ENCODE assay signal across 26 mouse cellular contexts in genomic region chr2:159079836-159080235, GRCm38 (mm10).
"Had no signal": no experiment of that assay in that cellular context is flagged by ENCODE, and none has a peak within 500 bp of the region (broad histone marks: within the 10 kb centered on the region; RNA-seq: fewer than 3 reads in every experiment).

No protein-coding gene starts in this region.

- H3K4me3 ChIP-seq: embryonic facial prominence, embryonic 10.5 days; embryonic facial prominence, embryonic 12.5 days; embryonic facial prominence, embryonic 13.5 days; embryonic facial prominence, embryonic 15.5 days; erythroblast, embryonic 14.5 days; forebrain, embryonic 10.5 days; forebrain, embryonic 12.5 days; gastrocnemius, adult 2 months; heart, adult 2 months had no signal

- H3K27me3 ChIP-seq: embryonic facial prominence, embryonic 12.5 days; embryonic facial prominence, embryonic 13.5 days; embryonic facial prominence, embryonic 15.5 days had no signal

- H3K4me1 ChIP-seq: embryonic facial prominence, embryonic 10.5 days; embryonic facial prominence, embryonic 12.5 days; embryonic facial prominence, embryonic 13.5 days; embryonic facial prominence, embryonic 15.5 days had no signal

- H3K9ac ChIP-seq: embryonic facial prominence, embryonic 12.5 days; embryonic facial prominence, embryonic 13.5 days; embryonic facial prominence, embryonic 15.5 days; forebrain, embryonic 12.5 days; forebrain, postnatal 0 days had no signal

- ATAC-seq: forebrain, embryonic 16.5 days; forebrain, postnatal 0 days had no signal

- DNase-seq: cerebellum, adult 18-20 months; cerebellum, adult 2 months; cerebellum, adult 8-10 months; cerebellum, adult 9-10 months; cerebellum, adult 9-11 months; cerebellum, postnatal 10 days; cerebellum, postnatal 14 days; cerebellum, postnatal 25 days; cerebellum, postnatal 36 days; embryo, embryonic 11 days; forebrain, postnatal 0 days; gastrocnemius, adult 2 months; gastrocnemius, postnatal 10 days; gastrocnemius, postnatal 14 days; gastrocnemius, postnatal 25 days; gastrocnemius, postnatal 36 days; heart, adult 18-20 months; heart, adult 2 months had no signal

- H3K27ac ChIP-seq: embryonic facial prominence, embryonic 10.5 days; embryonic facial prominence, embryonic 12.5 days; embryonic facial prominence, embryonic 13.5 days; embryonic facial prominence, embryonic 15.5 days; forebrain, embryonic 10.5 days; forebrain, embryonic 12.5 days; gastrocnemius, adult 2 months; heart, adult 2 months had no signal

- H3K4me2 ChIP-seq: embryonic facial prominence, embryonic 12.5 days; embryonic facial prominence, embryonic 13.5 days; embryonic facial prominence, embryonic 15.5 days; forebrain, embryonic 12.5 days had no signal

- H3K9me3 ChIP-seq: embryonic facial prominence, embryonic 10.5 days; embryonic facial prominence, embryonic 12.5 days; embryonic facial prominence, embryonic 13.5 days; embryonic facial prominence, embryonic 15.5 days; forebrain, embryonic 10.5 days; forebrain, embryonic 12.5 days had no signal

- H3K36me3 ChIP-seq: embryonic facial prominence, embryonic 10.5 days; embryonic facial prominence, embryonic 12.5 days; embryonic facial prominence, embryonic 13.5 days; embryonic facial prominence, embryonic 15.5 days; forebrain, embryonic 10.5 days; forebrain, embryonic 12.5 days had no signal
